Mouse (Mus musculus): Measurements from ENCODE around the gene Hao2. TPM values are rescaled to one million over a fixed set of nuclear protein-coding genes. Genes with fewer than 3 reads are reported as not detected.

Gene Hao2
- not detected for total RNA-seq (2022)

DNA sequence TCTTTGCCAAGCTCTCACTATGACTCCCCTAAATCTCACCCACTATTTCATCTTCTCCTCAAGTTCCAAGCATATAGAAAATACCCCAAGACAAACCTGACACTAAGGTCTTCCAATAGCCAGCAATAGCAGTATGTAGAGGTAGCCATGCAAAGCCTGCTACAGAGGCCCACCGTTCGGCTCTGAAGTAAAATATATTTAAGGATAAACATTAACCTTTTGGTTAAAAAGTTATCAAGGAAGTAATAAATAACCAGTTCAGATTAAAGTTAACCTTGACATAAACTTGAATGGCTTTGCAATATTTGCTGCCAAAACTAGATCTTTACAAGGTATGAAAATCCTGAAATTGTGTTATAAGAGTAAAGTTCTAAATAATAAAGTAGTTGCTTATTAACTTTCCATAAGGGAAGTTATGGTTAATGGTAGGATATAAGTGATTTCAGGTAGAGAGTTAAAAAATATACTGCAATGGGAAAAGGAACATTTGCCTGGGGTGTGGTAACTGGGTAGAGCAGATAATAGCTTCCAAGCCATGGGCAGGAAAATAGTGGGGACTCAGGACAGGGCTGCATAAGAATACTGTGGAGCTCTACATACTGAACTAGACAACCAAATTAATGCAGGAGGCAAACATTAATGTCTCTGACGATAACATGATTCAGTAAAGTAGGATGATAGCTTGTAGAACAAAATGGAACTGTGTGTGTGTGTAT lies at the start of gene Hao2:
Gene Hao2 (minus strand): TSS at position 183 of the 716 bp plus-strand sequence.
- no peak for DNase-seq (ENCODE audit: low spot score in 2 of 2)

DNA sequence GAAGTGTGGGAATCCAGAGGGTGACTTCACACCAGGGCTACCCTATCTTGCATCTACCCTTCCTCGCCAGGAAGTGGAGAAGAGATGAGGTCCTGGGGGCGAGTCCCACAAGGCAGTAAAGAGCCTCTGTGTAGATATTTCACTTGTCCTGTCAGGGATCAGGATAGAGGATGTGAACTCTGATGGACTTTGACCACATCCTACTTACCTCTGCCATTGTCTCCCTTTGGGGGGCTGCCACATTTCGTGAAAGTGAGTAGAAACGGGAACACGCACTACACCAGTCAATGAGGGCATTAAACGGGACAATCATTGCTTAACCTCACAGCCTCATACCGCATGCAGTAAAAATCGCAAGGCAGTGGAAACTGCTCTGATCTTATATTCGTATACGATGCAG lies 48.6 kb upstream of the Hao2 start:
- DNase-seq (ENCODE audit: low spot score in 2 of 2): no peak

DNA sequence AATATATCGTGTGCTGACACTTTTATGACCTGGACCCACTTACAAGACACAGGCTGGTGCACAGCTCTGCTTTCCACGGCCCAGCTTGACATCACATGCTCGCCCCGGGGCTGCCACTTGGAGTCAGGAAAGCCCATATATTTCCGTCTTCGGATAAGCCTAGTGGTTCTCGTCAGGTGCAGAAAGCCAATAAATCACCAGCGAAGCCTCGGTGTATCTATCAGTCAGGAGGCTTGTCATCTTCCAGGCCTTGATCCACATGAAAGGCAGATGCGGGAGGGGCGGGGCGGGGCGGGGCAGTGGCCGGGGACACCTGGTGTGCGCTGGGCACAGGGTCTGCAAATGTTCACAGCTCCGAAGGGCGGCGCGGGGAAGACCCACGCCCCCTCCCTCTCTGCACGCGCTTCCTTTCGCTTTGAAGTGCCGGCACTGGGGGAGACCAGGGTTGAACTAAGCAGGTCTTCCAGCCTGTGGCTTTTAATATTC lies 48.1 kb upstream of the Hao2 start:
- DNase-seq (ENCODE audit: low spot score in 2 of 2): no peak

DNA sequence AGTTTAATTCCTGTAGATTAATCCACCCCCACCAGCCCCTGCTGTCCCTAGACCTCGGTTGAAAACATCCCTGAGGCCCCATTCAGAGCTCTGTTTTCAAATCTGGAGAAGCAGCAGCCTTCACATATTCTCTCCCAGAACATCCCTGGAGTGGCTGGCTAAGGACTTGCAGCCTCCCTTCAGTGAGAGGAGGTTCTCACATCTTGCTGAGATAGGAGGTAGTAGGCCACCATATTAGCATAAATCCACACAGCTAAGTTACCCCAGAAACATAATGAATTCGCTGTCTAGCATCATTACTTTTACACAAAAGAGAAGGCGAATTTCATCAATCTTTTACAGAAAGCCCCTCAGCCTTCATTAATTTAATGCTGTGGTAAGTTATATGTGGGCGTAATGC lies 47.2 kb upstream of the Hao2 start:
- no peak for DNase-seq (ENCODE audit: low spot score in 2 of 2)

DNA sequence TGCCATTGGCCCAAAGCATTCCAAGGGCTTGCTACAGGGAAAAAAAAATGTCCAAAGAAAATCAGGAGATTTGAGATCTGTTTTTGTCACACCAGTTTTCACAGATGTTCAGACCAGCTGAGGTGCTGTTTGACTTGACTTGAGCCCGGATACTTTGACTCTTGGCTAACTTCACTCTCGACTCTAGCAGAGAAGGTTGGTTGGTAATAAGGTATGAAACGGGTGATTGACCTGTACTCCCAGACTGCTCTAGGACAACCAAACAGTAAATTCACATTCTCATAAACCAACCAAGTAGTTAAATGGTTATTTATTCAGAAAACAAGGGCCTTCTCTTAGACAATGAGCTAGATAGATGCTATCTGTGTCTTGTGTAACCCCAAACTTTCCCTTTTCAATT lies 43.4 kb upstream of the Hao2 start:
- no peak for DNase-seq (ENCODE audit: low spot score in 2 of 2)

DNA sequence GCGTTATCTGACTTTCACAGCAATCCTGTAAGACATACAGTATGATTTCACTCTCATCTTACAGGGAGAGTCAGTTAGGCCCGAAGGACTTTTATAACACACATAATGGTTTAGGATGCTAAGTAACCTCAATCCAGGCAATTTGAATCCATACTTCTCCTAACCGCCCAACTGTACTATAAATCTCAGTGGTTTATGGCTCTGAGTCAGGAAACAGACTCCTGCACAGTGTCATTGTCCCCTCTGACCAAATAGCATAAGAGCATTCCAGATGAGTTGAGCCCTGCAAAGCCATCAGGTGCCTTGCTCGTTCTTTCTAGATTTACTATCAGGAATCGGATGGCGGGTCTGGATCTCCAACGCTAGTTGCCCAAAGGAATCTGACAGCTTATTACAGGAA lies 41.6 kb upstream of the Hao2 start:
- no peak for DNase-seq (ENCODE audit: low spot score in 2 of 2)

DNA sequence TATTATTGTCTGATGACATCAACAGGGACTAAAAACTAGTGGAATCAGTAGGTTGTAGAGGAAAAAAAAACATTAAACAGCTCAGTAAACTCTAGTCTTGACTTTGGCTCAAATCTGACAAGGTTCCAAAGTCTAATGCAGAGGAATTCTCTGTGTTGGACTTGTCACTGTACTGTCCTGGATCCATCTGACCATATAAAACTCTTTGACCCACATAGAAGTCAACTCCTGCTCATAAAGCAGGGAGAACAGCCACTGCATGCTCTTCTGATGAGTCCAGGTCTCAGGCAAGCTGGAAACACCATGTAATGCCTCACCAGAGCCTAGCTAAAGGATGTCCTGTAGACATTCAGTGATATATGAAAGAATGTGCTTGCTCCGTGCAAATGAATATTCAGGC lies 41.0 kb upstream of the Hao2 start:
- no peak for DNase-seq (ENCODE audit: low spot score in 2 of 2)

DNA sequence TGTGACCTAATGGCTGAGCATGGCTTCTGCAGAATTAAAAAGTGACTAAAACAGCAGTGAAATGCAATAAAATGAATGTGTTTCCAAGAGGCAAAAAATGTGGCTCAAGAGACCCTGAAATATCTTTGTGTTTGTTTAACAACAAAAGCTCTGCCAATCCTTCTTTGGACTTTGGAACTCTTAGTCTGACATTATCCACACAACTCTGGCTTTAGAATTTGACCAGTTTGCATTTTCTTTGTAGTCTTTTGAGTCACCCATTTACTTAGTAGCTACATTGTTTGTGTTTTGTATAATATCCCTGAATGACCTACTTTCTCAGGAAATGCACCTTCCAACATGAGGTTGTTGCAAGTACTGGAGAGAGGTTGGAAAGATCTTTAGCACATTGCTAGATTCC lies 39.4 kb upstream of the Hao2 start:
- DNase-seq (ENCODE audit: low spot score in 2 of 2): no peak

DNA sequence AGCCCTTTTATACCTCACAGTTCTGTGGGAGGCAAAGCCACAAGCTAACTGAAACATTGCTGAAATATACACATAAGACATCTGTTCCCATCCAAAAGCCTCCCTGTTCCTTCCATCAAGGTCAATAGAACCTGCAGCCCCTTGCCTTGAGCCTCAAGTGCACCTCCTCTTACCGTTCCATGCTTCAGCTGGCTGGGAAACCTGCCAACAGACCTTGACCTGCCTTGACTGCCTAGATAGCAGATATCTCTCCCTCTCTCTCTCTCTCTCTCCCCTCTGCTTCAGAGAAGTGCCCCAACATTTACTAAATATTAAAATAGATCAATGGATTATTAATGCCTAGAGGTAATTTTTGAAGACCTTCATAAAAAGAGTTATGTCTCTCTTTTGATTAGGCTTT lies 38.8 kb upstream of the Hao2 start:
- no peak for DNase-seq (ENCODE audit: low spot score in 2 of 2)

DNA sequence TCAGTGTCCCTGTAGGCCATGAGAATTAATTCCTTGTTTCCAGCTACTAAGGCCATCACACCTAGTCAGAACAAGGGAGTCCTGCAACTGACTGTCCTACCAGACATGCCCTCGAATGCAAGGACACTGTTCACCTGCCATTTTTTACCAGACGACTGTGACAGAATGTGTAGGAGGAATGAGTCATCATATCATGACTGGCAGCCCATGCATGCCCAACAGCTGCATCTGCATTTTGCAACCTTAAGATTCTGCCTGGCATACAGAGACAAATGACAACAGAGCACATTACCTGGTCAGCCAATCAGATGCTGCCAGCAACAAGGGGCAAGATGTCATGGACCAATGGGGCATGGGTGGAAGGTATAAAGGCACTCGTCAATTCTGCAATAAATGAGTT lies 27.4 kb upstream of the Hao2 start:
- no peak for DNase-seq (ENCODE audit: low spot score in 2 of 2)

DNA sequence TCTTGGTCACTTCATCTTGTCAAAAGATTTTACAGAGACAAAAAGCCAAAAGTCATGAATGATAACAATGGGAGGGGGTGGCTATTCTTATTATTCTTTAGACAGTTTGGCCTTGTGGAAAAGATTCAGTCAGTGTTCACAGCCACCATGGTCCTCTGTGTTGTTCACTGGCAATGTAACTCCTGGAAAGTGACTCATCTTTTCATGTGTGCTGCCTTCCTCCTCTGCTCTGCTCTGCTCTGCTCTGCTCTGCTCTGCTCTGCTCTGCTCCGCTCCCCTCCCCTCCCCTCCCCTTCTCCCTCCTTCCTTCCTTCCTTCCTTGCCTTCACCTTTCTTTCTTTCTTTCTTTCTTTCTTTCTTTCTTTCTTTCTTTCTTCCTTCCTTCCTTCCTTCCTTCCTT lies 24.2 kb upstream of the Hao2 start:
- no peak for DNase-seq (ENCODE audit: low spot score in 2 of 2)

DNA sequence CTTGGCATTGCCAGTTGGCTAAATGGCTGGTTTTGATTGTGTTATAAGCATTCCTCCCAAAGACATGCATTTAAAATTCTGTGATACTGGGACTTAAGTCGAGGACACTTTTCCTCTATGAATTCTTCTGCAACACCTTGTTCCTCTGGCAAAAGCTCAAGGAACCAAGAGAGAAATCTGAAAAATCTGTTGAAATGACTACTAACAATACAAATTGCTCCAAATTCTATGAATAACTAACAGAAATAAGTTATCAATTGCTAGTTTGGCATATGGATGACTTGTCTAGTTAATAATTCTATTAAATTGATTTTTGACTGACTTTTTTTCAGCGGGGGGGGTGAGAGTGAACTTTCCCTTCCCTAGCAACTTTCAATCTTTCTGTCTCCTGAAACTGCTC lies 23.8 kb upstream of the Hao2 start:
- no peak for DNase-seq (ENCODE audit: low spot score in 2 of 2)

DNA sequence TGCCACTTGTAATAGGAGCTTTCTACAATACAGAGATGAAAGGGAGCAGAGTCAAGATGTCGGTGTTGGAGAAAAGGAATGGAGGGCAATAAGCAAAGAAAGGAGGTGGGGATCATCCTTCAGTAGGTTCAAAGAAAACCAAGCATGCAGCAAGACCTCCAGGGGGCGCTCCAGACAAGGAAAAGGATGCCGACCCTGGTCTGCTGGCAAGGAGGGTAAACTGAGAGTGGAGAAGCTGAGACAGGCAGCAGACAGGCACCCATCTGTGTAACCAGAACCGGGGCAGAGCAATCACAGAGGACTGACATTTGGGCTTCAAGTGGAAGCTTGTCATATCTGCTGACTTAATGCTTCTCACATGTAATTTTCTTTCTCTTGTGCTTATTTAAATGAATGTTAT lies 22.6 kb upstream of the Hao2 start:
- DNase-seq (ENCODE audit: low spot score in 2 of 2): no peak

DNA sequence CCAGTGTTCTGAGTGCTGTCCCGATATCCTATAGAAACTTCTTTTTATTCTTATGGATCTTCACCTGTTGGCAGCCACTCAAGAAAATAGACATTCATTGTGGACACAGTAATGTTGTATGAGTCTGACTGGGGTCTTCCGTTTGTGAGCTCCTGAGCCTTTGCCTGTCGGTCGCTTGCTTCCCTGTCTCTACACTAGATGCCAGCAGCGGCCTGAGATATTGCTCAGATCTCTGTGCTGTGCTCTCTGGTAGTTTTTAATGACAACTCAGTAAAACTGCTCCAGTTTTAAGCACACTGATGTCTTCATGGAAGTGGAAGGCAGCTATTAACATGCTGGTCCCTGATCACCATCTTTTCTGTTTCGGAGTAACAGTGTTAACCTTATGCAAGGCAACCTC lies 20.6 kb upstream of the Hao2 start:
- DNase-seq (ENCODE audit: low spot score in 2 of 2): no peak

DNA sequence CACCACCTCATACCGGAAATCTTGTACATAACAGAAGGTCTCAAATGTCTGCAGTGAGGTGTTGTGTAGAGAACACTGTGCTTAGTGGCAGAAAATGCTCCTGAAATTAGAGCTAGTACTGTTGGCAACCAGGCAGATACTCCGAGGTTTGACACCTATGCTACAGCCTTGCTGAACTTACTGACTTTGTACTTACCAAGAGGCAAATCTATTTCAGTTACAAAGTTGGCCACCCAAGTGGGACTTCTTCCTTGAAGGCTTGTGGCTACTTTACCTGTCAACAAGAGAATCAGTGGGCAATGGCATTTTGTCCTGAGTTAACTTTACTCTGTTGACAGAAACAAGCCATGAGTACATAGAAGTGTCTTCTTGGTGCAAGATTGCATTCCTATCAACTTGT lies 4.6 kb upstream of the Hao2 start:
- no peak for DNase-seq (ENCODE audit: low spot score in 2 of 2)

DNA sequence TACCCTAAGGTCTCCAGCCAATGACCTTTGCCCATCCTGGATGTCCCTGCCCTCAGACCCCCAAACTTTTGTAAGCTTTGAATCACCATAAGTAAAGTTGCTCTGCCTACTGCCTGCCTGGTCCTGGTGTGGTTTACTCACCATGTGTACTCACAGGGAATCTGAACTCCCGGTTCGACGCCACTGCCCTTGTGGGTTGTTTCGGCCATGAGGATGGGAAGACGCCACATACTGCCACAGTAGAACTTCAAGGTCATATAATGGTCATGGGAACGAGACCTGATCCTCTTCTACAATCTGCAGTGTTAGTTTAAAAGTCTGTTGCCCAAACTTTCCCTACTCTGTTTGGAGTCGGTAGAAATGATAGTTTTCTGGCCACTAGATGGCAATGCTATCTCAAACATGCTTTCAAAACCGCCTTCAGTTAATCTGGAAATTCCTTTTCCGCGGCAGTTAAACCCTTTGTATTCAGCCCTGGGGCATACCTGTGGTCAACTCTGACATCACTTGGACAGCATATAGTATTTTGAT lies 2.1 kb upstream of the Hao2 start:
- no peak for DNase-seq (ENCODE audit: low spot score in 2 of 2)

DNA sequence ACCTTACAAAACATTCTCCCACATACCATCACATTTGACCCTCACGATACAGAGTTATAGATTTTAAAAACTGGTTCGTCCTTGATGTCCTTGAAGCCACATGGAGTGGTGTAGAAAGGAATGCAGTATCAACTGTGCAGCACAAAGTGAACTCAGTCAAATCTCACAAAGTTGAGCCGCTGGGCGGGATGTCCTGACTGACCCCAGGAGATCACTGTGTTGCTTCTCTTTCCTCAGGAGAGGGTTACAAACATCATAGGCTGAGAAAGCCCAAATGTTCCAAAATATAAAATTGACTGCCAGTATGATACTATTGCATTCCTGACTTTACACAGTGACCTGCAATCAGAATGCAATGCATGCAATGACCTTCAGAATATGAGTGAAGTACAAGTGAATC lies 2.6 kb downstream of the Hao2 start:
- DNase-seq (ENCODE audit: low spot score in 2 of 2): no peak

DNA sequence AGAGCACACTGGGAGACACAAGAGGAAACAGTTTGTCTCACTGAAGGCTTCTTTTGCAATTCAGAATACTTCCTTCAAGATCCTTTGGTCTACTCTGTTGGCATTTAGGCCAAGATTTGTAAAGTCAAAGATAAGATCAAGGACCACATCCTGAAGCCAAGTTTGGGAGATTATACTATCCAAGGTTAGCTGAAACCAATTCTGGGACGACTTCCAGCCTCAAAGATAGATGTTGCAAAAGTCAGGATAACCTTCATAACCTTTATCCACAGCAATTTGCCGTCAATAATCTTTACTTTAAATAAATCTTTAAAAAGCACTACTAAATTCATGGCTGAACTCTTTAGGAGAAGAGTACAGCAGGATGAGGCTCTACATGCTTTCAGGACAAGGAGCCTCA lies 4.8 kb downstream of the Hao2 start:
- DNase-seq (ENCODE audit: low spot score in 2 of 2): no peak

DNA sequence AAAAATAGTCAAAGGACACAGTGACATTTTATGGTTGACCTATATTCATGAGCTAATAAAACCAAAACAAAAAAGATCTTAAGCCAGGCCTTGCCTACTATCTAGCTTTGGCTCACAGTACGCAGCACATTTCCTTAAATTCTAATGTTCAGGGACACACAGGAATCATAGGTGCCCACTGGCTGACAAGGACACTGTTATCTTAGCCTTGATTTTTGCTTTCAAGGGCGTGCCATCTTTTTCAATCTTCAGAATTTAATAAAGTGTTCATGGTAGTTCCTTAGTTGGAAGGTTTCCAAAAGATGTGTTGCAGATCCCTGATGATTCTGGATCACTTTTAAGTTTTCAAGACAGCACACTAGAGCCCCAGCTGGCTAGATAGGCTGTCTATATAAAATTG lies 12.2 kb downstream of the Hao2 start:
- no peak for DNase-seq (ENCODE audit: low spot score in 2 of 2)

DNA sequence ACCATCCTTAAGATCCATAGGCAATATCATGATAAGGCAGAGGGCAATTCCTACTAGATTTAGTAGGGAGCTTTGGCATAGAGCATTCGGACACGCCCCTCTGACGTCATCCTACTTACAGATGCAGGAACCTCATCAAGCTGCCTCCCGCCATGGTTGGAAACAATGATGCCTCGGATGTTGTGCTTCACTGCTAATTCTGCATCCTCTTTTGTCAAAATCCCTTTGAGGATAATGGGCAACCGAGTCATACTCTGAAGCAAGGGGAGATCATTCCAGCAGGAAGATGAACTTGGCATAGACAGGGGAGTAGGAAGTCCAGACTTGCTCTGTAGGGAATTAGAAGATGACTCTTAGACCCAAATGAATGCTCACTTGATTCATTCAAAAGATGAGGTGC lies 12.8 kb downstream of the Hao2 start:
- DNase-seq (ENCODE audit: low spot score in 2 of 2): no peak

DNA sequence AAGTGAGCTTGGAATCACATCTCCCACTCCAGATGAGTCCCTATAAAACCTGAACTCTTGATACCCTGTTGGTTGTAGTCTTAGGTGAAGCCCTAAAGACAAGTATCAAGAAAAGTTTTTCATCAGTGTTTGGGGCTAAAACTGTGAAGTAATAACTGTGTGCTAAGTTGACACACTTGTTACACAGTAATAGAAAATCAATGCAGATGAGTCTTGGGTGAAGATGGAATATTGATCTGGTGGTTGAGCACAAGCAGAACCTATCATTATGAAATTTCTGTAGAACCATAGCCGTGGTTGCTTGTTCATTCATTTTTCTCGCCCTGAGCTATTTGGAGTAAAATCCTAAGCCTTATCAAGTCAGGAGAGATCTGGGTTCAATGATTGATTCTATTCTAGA lies 24.8 kb downstream of the Hao2 start:
- no peak for DNase-seq (ENCODE audit: low spot score in 2 of 2)

DNA sequence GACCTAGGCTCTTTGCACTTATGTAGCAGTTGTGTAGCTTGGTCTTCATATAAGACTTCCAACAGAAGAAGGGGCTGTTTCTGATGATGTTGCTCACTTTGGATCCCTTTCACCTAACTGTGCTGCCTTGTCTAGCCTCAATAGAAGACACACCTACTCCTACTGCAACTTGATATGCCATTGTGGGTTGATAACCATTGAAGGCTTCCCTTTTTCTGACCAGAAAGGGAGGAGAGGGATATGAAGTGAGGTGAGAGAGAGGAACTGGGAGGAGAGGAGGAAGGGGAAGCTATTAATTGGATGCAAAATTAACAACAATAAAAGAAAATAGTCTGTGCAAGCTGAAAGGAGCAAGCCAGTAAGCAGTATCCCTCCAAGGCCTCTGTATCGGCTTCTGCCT lies 30.2 kb downstream of the Hao2 start:
- DNase-seq (ENCODE audit: low spot score in 2 of 2): no peak

DNA sequence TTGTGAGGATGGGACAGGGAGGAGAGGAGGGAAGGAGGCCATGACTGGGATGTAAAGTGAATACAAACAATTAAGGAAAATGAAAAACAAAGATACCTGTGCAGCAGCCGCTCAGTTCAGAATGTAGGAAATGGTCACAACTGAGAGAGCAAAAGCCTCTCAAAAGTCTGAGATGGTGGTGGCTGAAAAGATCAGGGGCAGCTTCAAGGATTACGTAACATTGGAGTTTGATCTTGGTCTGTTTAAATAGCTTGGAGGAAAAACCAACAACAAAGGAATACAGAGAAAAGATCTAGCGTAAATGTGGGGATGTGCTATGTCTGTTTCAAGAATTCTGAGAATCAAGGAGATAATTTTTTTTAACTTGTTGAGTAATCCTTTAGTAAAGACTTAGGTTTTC lies 33.5 kb downstream of the Hao2 start, which contains the start of gene Hsd3b1:
Gene Hsd3b1 (minus strand): TSS at position 219 of the 400 bp plus-strand sequence.
- DNase-seq (ENCODE audit: low spot score in 2 of 2): no peak

DNA sequence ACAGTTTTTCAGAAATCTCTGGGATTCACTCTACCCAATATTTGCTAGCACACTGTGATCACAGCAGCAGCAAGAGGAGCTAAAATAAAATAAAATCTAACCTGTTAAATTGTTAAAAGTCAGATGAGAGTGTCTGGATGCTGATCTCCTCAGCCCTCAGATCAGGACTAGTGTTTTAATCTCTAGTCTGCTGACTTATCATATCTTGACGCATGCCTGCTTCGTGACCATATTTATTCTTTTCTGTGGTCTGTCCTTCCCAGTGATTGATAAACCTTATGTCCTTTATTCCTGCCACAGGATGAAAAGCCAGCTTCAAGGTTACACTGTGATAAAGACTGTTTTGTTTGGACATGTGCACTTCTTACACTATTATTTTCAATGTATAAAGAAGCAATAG lies 35.0 kb downstream of the Hao2 start:
- DNase-seq (ENCODE audit: low spot score in 2 of 2): no peak
